Mouse (Mus musculus) right cerebral cortex, adult 2 months (tissue): ENCODE measurements around the gene BC052040.

Experiments
- DNase-seq, 2 experiments: peaks; one replicate each; pipeline ENCODE4 v3.0.0; 2021 to 2022; ENCODE audit warnings: low spot score in 2 of 2

The BC052040 gene

GRCm38 (mm10) chr2:115601280-115601679 is 19.8 kb downstream of the BC052040 start:
- DNase-seq = no peak

- DNase-seq = no peak
Observed at GRCm38 (mm10) chr2:115602116-115602515, 20.6 kb downstream of the BC052040 start.

GRCm38 (mm10) chr2:115604132-115604531 is 22.6 kb downstream of the BC052040 start:
- DNase-seq = peak in 1 of 2 experiments; percentile 6

- no peak for DNase-seq
Observed at GRCm38 (mm10) chr2:115605829-115606336, 24.4 kb downstream of the BC052040 start.

- no peak for DNase-seq
Observed at GRCm38 (mm10) chr2:115609020-115609419, 27.5 kb downstream of the BC052040 start.

GRCm38 (mm10) chr2:115610092-115610491 is 28.6 kb downstream of the BC052040 start:
- DNase-seq = no peak

- DNase-seq = no peak
Observed at GRCm38 (mm10) chr2:115610503-115610902, 29.0 kb downstream of the BC052040 start.

GRCm38 (mm10) chr2:115613830-115614520 is 32.5 kb downstream of the BC052040 start:
- DNase-seq = no peak

- DNase-seq = no peak
Observed at GRCm38 (mm10) chr2:115628471-115628870, 47.0 kb downstream of the BC052040 start.

- no peak for DNase-seq
Observed at GRCm38 (mm10) chr2:115631031-115631434, 49.5 kb downstream of the BC052040 start.

- DNase-seq = no peak
Observed at GRCm38 (mm10) chr2:115631826-115632225, 50.3 kb downstream of the BC052040 start.

GRCm38 (mm10) chr2:115650203-115650602 is 68.7 kb downstream of the BC052040 start:
- no peak for DNase-seq

- DNase-seq = no peak
Observed at GRCm38 (mm10) chr2:115659712-115660111, 78.2 kb downstream of the BC052040 start.

- no peak for DNase-seq
Observed at GRCm38 (mm10) chr2:115660213-115661120, 79.0 kb downstream of the BC052040 start.

- no peak for DNase-seq
Observed at GRCm38 (mm10) chr2:115667516-115667915, 86.0 kb downstream of the BC052040 start.

GRCm38 (mm10) chr2:115673054-115673660 is 91.6 kb downstream of the BC052040 start:
- DNase-seq = no peak

- DNase-seq = no peak
Observed at GRCm38 (mm10) chr2:115678786-115679185, 97.3 kb downstream of the BC052040 start.

- no peak for DNase-seq
Observed at GRCm38 (mm10) chr2:115685250-115685649, 103.7 kb downstream of the BC052040 start.

GRCm38 (mm10) chr2:115687612-115688011 is 106.1 kb downstream of the BC052040 start:
- DNase-seq = no peak

GRCm38 (mm10) chr2:115688282-115688681 is 106.8 kb downstream of the BC052040 start:
- peak; percentile 63 to 65 for DNase-seq

GRCm38 (mm10) chr2:115693841-115694240 is 112.3 kb downstream of the BC052040 start:
- no peak for DNase-seq

- DNase-seq = no peak
Observed at GRCm38 (mm10) chr2:115694386-115694785, 112.9 kb downstream of the BC052040 start.
